Mouse (Mus musculus) liver, embryonic 13.5 days (tissue): ENCODE data around the gene Zfp239. TPM values are rescaled to one million over a fixed set of nuclear protein-coding genes. Genes with fewer than 3 reads are reported as not detected.

ENCODE experiments used
- polyA plus RNA-seq: library from polyadenylated mRNA; unstranded; fragments of >200 nt; fragmentation: Nextera tagmentation; extraction: Ambion mirVana; gene quantifications from 2 replicates; pipeline ENCODE4 v1.2.1, GENCODE M21; 2015

The Zfp239 gene
- polyA plus RNA-seq, 1 experiment from 2014 or later = 3.0 TPM

Other genes with a start within 250 kb of the Zfp239 start
- 38.8 and 39.8 TPM in 2 replicates for gene Zfp637, start 20.9 kb upstream of the Zfp239 start, polyA plus RNA-seq
- gene Hnrnpf, start 38.2 kb downstream of the Zfp239 start, polyA plus RNA-seq = 594 and 691 TPM in 2 replicates
- 0.37 and 0.38 TPM in 2 replicates for gene Fxyd4, start 75.6 kb downstream of the Zfp239 start, polyA plus RNA-seq
- 0.05 and 0.06 TPM in 2 replicates for gene Rasgef1a, start 149.3 kb downstream of the Zfp239 start, polyA plus RNA-seq